Mouse (Mus musculus) heart, embryonic 11.5 days (tissue): ENCODE measurements at regions not wholly inside any gene's neighbourhood (a gene's known extent, or its start where the extent isn't known, plus 50 kb on each side); places are given as distances from the start of the nearest gene placed in this dataset.

Source experiments
- ATAC-seq: fragments of 200-750 bp; cut with Nextera tagmentation; replicated peaks from 2 replicates; pipeline ENCODE4 v1.8.0; 2017; ENCODE audit warnings: moderate library complexity; ENCODE audit not compliant: insufficient number of reproducible peaks, low FRiP score, low TSS enrichment
- H3K27ac ChIP-seq: fragments of 300-500 bp; sonication (generic); 2 replicates; pipeline ENCODE4 v1.5.1; 2014; ENCODE audit warnings: mild to moderate bottlenecking, low read depth, low read length
- H3K27me3 ChIP-seq: fragments of 300-500 bp; sonication (generic); 2 replicates; pipeline ENCODE4 v1.6.1; 2014; ENCODE audit warnings: mild to moderate bottlenecking, low read length, mixed read lengths; ENCODE audit not compliant: control insufficient read depth, insufficient read depth
- H3K36me3 ChIP-seq: fragments of 300-500 bp; sonication (generic); 2 replicates; pipeline ENCODE4 v1.6.1; 2014; ENCODE audit warnings: mild to moderate bottlenecking, low read length, moderate library complexity, mixed read lengths; ENCODE audit not compliant: control insufficient read depth, insufficient read depth
- H3K4me1 ChIP-seq: fragments of 300-500 bp; sonication (generic); 2 replicates; pipeline ENCODE4 v1.6.1; 2014; ENCODE audit warnings: low read length; ENCODE audit not compliant: control insufficient read depth, insufficient read depth
- H3K4me2 ChIP-seq: fragments of 300-500 bp; sonication (generic); 2 replicates; pipeline ENCODE4 v1.6.1; 2014; ENCODE audit warnings: mild to moderate bottlenecking, moderate library complexity
- H3K4me3 ChIP-seq: fragments of 300-500 bp; sonication (generic); 2 replicates; pipeline ENCODE4 v1.5.1; 2014; ENCODE audit warnings: low read depth, low read length
- H3K9ac ChIP-seq: fragments of 300-500 bp; sonication (generic); 2 replicates; pipeline ENCODE4 v1.6.1; 2014; ENCODE audit warnings: mild to moderate bottlenecking, low read depth, low read length, moderate library complexity
- H3K9me3 ChIP-seq: fragments of 300-500 bp; sonication (generic); replicated peaks from 2 replicates; pipeline ENCODE4 v1.6.1; 2016; ENCODE audit warnings: low read length; ENCODE audit not compliant: control insufficient read depth
- WGBS: fragments of 180-500 bp; shearing (Covaris S2); extraction: QIAGEN DNeasy Blood & Tissue Kit; methylation state at CpG from one replicate; pipeline ENCODE4 v1.1.7; 2014; ENCODE audit not compliant: insufficient replicate concordance; 5-methylcytosine and 5-hydroxymethylcytosine counted together

GRCm38 (mm10) chr11:111838996-111839395, 773.0 kb downstream of the Kcnj2 start:
- Histone ChIP-seq H3K27ac (no peak overlapping the region), H3K4me2 (no peak overlapping the region), H3K27me3 (no peaks in the 10 kb centered on the region), H3K9me3 (no peaks in the 10 kb centered on the region), H3K4me3 (no peak overlapping the region), H3K4me1 (peaks cover 11% of the 10 kb centered on the region), H3K36me3 (no peaks in the 10 kb centered on the region), H3K9ac (no peak overlapping the region)
- no peak for ATAC-seq
- 44% methylated on average over 5 of the region's 5 CpGs for WGBS

GRCm38 (mm10) chr11:111843728-111844258, 777.8 kb downstream of the Kcnj2 start:
- H3K27ac ChIP-seq = 0 out of 2 replicates have a peak overlapping the region, but pooled peaks have one; percentile 12
- H3K4me1 ChIP-seq = peaks cover 11% of the 10 kb centered on the region
- peak; percentile 57; the same call in 1 of the 2 replicates for ATAC-seq
- H3K36me3 ChIP-seq = no peaks in the 10 kb centered on the region
- no peak overlapping the region for H3K4me3 ChIP-seq
- 12% methylated on average over 4 of the region's 4 CpGs for whole genome bisulfite sequencing
- no peak overlapping the region for H3K9ac ChIP-seq
- H3K4me2 ChIP-seq = 0 out of 2 replicates have a peak overlapping the region, but pooled peaks have one; percentile 15
- no peaks in the 10 kb centered on the region for H3K27me3 ChIP-seq
- H3K9me3 ChIP-seq = no peaks in the 10 kb centered on the region

GRCm38 (mm10) chr11:111844382-111845027, 778.5 kb downstream of the Kcnj2 start:
- Histone ChIP-seq H3K27me3 (no peaks in the 10 kb centered on the region), H3K4me3 (no peak overlapping the region), H3K9me3 (no peaks in the 10 kb centered on the region), H3K9ac (no peak overlapping the region), H3K4me2 (no peak overlapping the region), H3K27ac (no peak overlapping the region), H3K4me1 (peaks cover 7% of the 10 kb centered on the region), H3K36me3 (no peaks in the 10 kb centered on the region)
- 35% methylated on average over 7 of the region's 7 CpGs for WGBS
- no peak for ATAC-seq

- Histone ChIP-seq H3K9me3 (no peaks in the 10 kb centered on the region), H3K36me3 (no peaks in the 10 kb centered on the region), H3K27me3 (no peaks in the 10 kb centered on the region), H3K4me1 (no peaks in the 10 kb centered on the region), H3K9ac (no peak overlapping the region), H3K27ac (no peak overlapping the region), H3K4me2 (no peak overlapping the region), H3K4me3 (no peak overlapping the region)
- 52% methylated on average over 2 of the region's 2 CpGs for WGBS
- ATAC-seq = no peak
Measured at GRCm38 (mm10) chr11:111857288-111857687, 791.3 kb downstream of the Kcnj2 start.

GRCm38 (mm10) chr11:111858111-111858510, 792.1 kb downstream of the Kcnj2 start:
- no peak for ATAC-seq
- Histone ChIP-seq H3K36me3 (no peaks in the 10 kb centered on the region), H3K9me3 (no peaks in the 10 kb centered on the region), H3K4me3 (no peak overlapping the region), H3K4me2 (no peak overlapping the region), H3K27me3 (no peaks in the 10 kb centered on the region), H3K9ac (no peak overlapping the region), H3K4me1 (no peaks in the 10 kb centered on the region), H3K27ac (no peak overlapping the region)
- WGBS = 53% methylated on average over 5 of the region's 5 CpGs

GRCm38 (mm10) chr11:111865143-111865542, 799.2 kb downstream of the Kcnj2 start:
- H3K4me1 ChIP-seq = no peaks in the 10 kb centered on the region
- no peaks in the 10 kb centered on the region for H3K27me3 ChIP-seq
- 52% methylated on average over 1 of the region's 1 CpGs for WGBS
- H3K4me3 ChIP-seq = no peak overlapping the region
- no peaks in the 10 kb centered on the region for H3K9me3 ChIP-seq
- H3K9ac ChIP-seq = no peak overlapping the region
- no peak overlapping the region for H3K4me2 ChIP-seq
- H3K27ac ChIP-seq = no peak overlapping the region
- ATAC-seq = no peak
- no peaks in the 10 kb centered on the region for H3K36me3 ChIP-seq

- no peak overlapping the region for H3K4me2 ChIP-seq
- H3K4me3 ChIP-seq = no peak overlapping the region
- H3K9me3 ChIP-seq = no peaks in the 10 kb centered on the region
- no peaks in the 10 kb centered on the region for H3K4me1 ChIP-seq
- H3K27ac ChIP-seq = no peak overlapping the region
- H3K36me3 ChIP-seq = no peaks in the 10 kb centered on the region
- H3K27me3 ChIP-seq = no peaks in the 10 kb centered on the region
- 79% methylated on average over 4 of the region's 4 CpGs for WGBS
- no peak for ATAC-seq
- no peak overlapping the region for H3K9ac ChIP-seq
Measured at GRCm38 (mm10) chr11:111875406-111875805, 809.4 kb downstream of the Kcnj2 start.

GRCm38 (mm10) chr11:111880146-111880545, 814.2 kb downstream of the Kcnj2 start:
- H3K27me3 ChIP-seq = no peaks in the 10 kb centered on the region
- H3K4me1 ChIP-seq = no peaks in the 10 kb centered on the region
- no peak overlapping the region for H3K9ac ChIP-seq
- H3K27ac ChIP-seq = no peak overlapping the region
- no peak for ATAC-seq
- H3K36me3 ChIP-seq = no peaks in the 10 kb centered on the region
- H3K4me3 ChIP-seq = no peak overlapping the region
- WGBS = 82% methylated on average over 6 of the region's 6 CpGs
- H3K4me2 ChIP-seq = no peak overlapping the region
- no peaks in the 10 kb centered on the region for H3K9me3 ChIP-seq

GRCm38 (mm10) chr11:111890026-111890425, 824.1 kb downstream of the Kcnj2 start:
- H3K4me1 ChIP-seq = peaks cover 4% of the 10 kb centered on the region; the same call in 1 of the 2 replicates
- no peak overlapping the region for H3K27ac ChIP-seq
- no peaks in the 10 kb centered on the region for H3K36me3 ChIP-seq
- H3K9ac ChIP-seq = no peak overlapping the region
- ATAC-seq = no peak
- H3K9me3 ChIP-seq = no peaks in the 10 kb centered on the region
- H3K27me3 ChIP-seq = no peaks in the 10 kb centered on the region
- H3K4me3 ChIP-seq = no peak overlapping the region
- 75% methylated on average over 3 of the region's 3 CpGs for WGBS
- H3K4me2 ChIP-seq = no peak overlapping the region
